Mouse (Mus musculus) adrenal gland, postnatal 36 days (tissue): ENCODE measurements at regions not wholly inside any gene's neighbourhood (a gene's known extent, or its start where the extent isn't known, plus 50 kb on each side); places are given as distances from the start of the nearest gene placed in this dataset.

ENCODE experiments used
- DNase-seq, 2 experiments: peaks; one replicate each; pipeline ENCODE4 v3.0.0; 2021; ENCODE audit warnings: mixed read lengths in 1 of 2

DNA sequence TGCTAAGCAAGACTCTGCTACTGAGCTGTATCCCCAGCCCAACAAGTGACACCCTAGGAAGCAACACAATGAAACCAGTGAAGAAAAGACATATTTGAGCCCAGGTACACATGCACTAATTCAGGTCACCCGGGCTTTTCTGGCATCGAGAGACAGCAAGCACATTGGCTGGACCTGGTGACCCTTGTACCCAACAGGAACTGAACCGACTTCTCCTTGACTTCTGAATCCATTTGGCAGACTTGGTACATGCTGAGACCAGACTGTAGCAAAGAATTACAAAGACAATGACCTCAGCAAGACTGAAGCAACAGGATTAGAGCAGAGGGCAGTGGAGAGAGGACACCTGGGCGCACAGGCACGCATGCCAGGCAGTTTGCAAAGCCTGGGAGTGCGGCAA is 79.1 kb downstream of the Sema4f start:
- DNase-seq: no peak

GRCm38 (mm10) chr6:82856218-82856617 is 82.0 kb upstream of the Hk2 start:
- no peak for DNase-seq

GRCm38 (mm10) chr6:82855401-82855800 is 81.1 kb upstream of the Hk2 start:
- no peak for DNase-seq

- DNase-seq: no peak
These were observed 80.5 kb upstream of the Hk2 start for GRCm38 (mm10) chr6:82854780-82855179.

DNA sequence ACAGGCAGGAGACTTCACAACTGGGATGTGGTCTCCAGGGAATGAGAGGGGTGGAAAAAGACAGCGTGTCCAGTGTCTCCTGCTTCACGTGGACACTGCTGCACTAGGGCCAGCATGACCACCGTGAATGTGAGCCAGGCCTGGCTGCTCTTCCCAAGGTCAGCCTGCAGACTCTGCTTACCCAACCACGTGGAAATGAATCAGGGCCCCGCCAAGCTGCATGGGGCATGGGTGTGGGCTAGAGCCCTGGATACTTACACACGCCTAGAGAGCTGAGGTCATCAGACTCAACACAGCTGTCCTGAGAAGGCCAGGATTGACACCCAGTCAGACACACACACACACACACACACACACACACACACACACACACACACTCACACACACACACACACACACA is 80.1 kb upstream of the Hk2 start:
- peak; percentile 87 to 91 for DNase-seq

DNA sequence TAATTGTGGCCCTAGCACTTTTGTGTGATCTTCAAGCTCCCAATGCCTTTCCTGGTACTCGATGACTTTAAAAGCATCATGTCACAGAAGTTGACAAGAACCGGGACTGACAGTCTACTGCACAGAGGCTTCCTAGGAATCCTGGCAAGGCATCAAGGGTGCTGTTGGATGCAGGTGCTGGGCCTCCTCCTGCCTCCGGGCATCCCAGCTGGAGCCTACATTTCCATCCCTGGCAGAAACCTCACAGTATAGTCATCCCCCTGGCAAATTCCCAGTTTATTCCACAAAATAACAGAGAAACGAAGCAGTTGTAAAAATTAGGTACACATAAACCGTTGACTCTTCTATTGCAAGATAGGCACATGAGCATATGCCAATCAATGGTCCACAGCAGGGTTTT is 78.8 kb upstream of the Hk2 start:
- no peak for DNase-seq

DNA sequence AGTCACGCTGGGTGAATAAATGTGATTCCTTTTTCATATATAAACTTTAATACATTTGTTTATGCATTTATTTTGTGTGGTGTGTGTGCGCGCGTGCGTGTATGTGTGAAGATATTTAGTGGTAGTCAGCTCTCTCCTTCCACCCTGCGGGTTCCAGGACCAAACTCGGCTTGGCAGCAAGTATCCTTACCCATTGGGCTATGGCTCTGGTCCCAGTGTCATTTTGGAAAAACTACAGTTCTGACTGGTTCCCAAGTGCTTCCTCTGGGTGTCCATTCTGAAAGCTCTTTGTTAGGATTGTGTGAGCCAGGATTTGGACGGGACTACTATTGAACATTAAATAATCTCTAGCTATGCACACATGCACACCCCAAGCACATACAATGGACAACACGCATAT is 76.3 kb upstream of the Hk2 start:
- DNase-seq: no peak

- no peak for DNase-seq
These were observed 73.3 kb upstream of the Hk2 start for GRCm38 (mm10) chr6:82847598-82847997.

- peak in 1 of 2 experiments; percentile 35 for DNase-seq
These were observed 72.4 kb upstream of the Hk2 start for GRCm38 (mm10) chr6:82846587-82847150.

DNA sequence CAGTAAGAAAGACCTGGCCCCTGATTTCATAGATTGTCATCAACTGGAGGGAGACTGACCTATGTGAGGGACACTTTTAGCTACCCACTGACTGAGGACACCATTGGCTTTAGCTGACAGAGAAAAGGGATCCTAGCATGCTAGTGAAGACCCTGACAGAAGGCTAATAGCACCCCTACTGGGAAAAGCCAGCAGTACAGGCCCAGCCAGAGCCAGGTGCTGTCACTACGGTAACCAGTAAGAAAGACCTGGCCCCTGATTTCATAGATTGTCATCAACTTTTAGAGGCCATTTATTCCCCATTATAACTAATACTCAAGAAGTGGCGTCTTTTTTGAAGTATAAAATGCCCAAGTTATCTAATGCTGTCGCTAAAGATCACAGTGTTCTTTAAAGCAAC is 70.2 kb upstream of the Hk2 start:
- no peak for DNase-seq

DNA sequence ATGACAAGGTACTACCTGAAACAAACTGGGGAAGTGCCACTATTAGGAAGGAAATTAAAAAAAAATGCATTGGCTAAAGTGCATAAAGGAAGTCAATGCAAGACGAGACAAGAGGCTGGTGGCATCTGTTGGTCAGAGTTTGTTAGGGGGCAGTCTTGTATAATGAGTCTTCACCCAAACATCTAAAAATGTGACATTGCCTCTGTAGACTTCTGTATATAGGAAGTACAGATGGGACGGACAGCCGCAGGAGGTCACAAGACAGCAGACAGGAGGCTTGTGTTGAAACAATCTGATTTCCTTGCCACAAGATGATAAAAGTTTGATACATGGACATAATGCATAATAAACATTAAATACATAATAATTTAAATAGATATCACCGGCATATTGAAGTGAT is 69.6 kb upstream of the Hk2 start:
- DNase-seq: no peak

GRCm38 (mm10) chr6:82837246-82837645 is 63.0 kb upstream of the Hk2 start:
- DNase-seq: no peak

- DNase-seq: no peak
These were observed 61.2 kb upstream of the Hk2 start for GRCm38 (mm10) chr6:82835222-82836064.

DNA sequence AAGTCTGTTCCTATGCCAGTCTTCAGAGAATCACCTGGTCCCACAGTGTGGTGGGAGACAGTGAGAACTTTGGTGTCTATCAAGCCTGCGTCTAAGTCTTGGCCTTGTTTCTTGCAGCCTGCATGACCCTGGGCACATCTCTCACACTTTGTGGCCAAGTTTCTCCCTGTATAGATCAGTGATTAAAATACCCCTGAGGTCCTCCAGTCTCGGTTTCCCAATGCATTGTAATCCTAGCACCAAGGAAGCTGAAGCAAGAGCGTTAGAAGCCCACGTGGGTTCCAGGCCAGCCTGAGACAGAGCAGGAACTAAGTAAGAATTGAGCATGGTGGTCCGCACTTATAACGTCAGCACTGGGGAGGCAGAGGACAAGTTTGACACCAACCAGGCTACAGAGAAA is 59.6 kb upstream of the Hk2 start:
- DNase-seq: no peak

GRCm38 (mm10) chr6:82831211-82831610 is 57.0 kb upstream of the Hk2 start:
- no peak for DNase-seq

- no peak for DNase-seq
These were observed 50.4 kb upstream of the Hk2 start for GRCm38 (mm10) chr6:82824684-82825083.

GRCm38 (mm10) chr6:82824240-82824639 is 50.0 kb upstream of the Hk2 start:
- DNase-seq: no peak
